Mouse (Mus musculus) kidney, postnatal 36 days (tissue): ENCODE results near the gene Mkrn2os.
"Not testable (repeated sequence)": the region's sequence is repeated elsewhere in the genome, so short reads cannot be mapped to it uniquely, and the experiment has no call there.

Experiments used
- DNase-seq, 2 experiments: peaks; one replicate each; pipeline ENCODE4 v3.0.0; 2021 to 2022; ENCODE audit warnings: mixed read lengths in 2 of 2

Mkrn2os gene

GRCm38 (mm10) chr6:115592458-115592857, at the start of gene Mkrn2os:
TSS of gene Mkrn2os (minus strand) at chr6:115592576.
- DNase-seq = peak; percentile 72 to 87

- not testable (repeated sequence) for DNase-seq
Measured at GRCm38 (mm10) chr6:115638188-115638587, 45.8 kb upstream of the Mkrn2os start.

- DNase-seq = no peak
Measured at GRCm38 (mm10) chr6:115634015-115634414, 41.6 kb upstream of the Mkrn2os start.

GRCm38 (mm10) chr6:115631056-115631795, 38.9 kb upstream of the Mkrn2os start:
- DNase-seq = peak; percentile 67 to 71

- no peak for DNase-seq
Measured at GRCm38 (mm10) chr6:115626121-115626520, 33.7 kb upstream of the Mkrn2os start.

- DNase-seq = no peak
Measured at GRCm38 (mm10) chr6:115620942-115621341, 28.6 kb upstream of the Mkrn2os start.

- DNase-seq = peak; percentile 57 to 65
Measured at GRCm38 (mm10) chr6:115619818-115620217, 27.4 kb upstream of the Mkrn2os start.

- no peak for DNase-seq
Measured at GRCm38 (mm10) chr6:115615983-115616382, 23.6 kb upstream of the Mkrn2os start.

- DNase-seq = no peak
Measured at GRCm38 (mm10) chr6:115613793-115614192, 21.4 kb upstream of the Mkrn2os start.

GRCm38 (mm10) chr6:115610301-115610700, 17.9 kb upstream of the Mkrn2os start:
- no peak for DNase-seq

- peak in 1 of 2 experiments; percentile 49 for DNase-seq
Measured at GRCm38 (mm10) chr6:115609121-115609520, 16.7 kb upstream of the Mkrn2os start.

GRCm38 (mm10) chr6:115607429-115607828, 15.1 kb upstream of the Mkrn2os start:
- peak in 1 of 2 experiments; percentile 39 for DNase-seq

GRCm38 (mm10) chr6:115606461-115606860, 14.1 kb upstream of the Mkrn2os start:
- DNase-seq = no peak

- DNase-seq = peak; percentile 72 to 88
Measured at GRCm38 (mm10) chr6:115601715-115602523, 9.5 kb upstream of the Mkrn2os start, which contains the start of gene Mkrn2. TSS of gene Mkrn2 (plus strand) at chr6:115601902.

GRCm38 (mm10) chr6:115601322-115601714, 8.9 kb upstream of the Mkrn2os start:
- peak in 1 of 2 experiments; percentile 24 for DNase-seq

- no peak for DNase-seq
Measured at GRCm38 (mm10) chr6:115595667-115596066, 3.3 kb upstream of the Mkrn2os start.

GRCm38 (mm10) chr6:115594463-115594862, 2.1 kb upstream of the Mkrn2os start:
- no peak for DNase-seq

GRCm38 (mm10) chr6:115593252-115593651, 876 bp upstream of the Mkrn2os start:
- DNase-seq = no peak

- peak in 1 of 2 experiments; percentile 10 for DNase-seq
Measured at GRCm38 (mm10) chr6:115591692-115592359, 550 bp downstream of the Mkrn2os start.

- DNase-seq = no peak
Measured at GRCm38 (mm10) chr6:115586321-115586720, 6.1 kb downstream of the Mkrn2os start.

- peak; percentile 53 to 62 for DNase-seq
Measured at GRCm38 (mm10) chr6:115584176-115584575, 8.2 kb downstream of the Mkrn2os start.

GRCm38 (mm10) chr6:115583430-115584125, 8.8 kb downstream of the Mkrn2os start:
- no peak for DNase-seq
